Mouse (Mus musculus): Measurements from ENCODE around the gene Atf7. TPM values are rescaled to one million over a fixed set of nuclear protein-coding genes. Genes with fewer than 3 reads are reported as not detected.

Gene Atf7
- polyA plus RNA-seq, 1 experiment = 31.0 TPM

DNA sequence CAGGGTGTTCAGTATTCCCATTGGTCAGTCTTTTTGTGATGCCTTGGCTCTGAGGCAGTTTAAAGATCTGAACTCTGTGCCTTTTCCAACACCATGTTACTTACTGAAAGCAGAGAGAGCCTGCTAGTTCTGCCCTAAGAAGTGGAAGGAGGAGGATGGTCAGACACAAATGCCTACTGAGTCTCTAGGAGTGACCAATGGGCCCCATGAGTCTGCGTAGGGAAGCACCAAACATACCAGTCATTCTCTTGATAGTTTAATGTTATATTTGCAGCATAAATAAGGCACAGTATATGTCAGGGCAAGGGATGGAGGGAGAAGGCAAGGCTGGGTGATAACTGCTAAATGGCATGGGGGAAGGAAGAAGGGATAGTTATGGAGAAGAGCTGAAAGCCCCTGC, 96.9 kb downstream of the Atf7 start:
- Histone ChIP-seq H3K79me3 (ENCODE audit: low read depth) (no peaks in the 10 kb centered on the region), H3K4me3 (ENCODE audit: insufficient read depth, poor library complexity, severe bottlenecking) (no peak overlapping the region), H3K27me3 (ENCODE audit: control insufficient read depth, insufficient read depth, insufficient read length) (no peaks in the 10 kb centered on the region), H3K79me2 (ENCODE audit: control insufficient read depth, insufficient read depth) (no peaks in the 10 kb centered on the region), H3ac (ENCODE audit: control insufficient read depth, insufficient read length, low read depth) (no peak overlapping the region), H3K36me3 (ENCODE audit: control insufficient read depth, insufficient read depth) (peaks cover 94% of the 10 kb centered on the region)
- no peak for TF ChIP-seq MYOD1 (IDR thresholded peaks at IDR 0.05; ENCODE audit: control insufficient read depth, insufficient read length, low read depth)
- TF ChIP-seq CTCF (IDR thresholded peaks at IDR 0.05; ENCODE audit: control insufficient read depth, insufficient read depth, insufficient read length) = no peak
- no peak for TF ChIP-seq MYOG (IDR thresholded peaks at IDR 0.05; ENCODE audit: control insufficient read depth, extremely low read depth, insufficient read length)
- TF ChIP-seq FOSL1 (IDR thresholded peaks at IDR 0.05; ENCODE audit: insufficient read depth, low read length, poor library complexity, severe bottlenecking) = no peak
- no peak for TF ChIP-seq MAX (IDR thresholded peaks at IDR 0.05)
- TF ChIP-seq USF1 (IDR thresholded peaks at IDR 0.05; ENCODE audit: low read depth) = no peak

DNA sequence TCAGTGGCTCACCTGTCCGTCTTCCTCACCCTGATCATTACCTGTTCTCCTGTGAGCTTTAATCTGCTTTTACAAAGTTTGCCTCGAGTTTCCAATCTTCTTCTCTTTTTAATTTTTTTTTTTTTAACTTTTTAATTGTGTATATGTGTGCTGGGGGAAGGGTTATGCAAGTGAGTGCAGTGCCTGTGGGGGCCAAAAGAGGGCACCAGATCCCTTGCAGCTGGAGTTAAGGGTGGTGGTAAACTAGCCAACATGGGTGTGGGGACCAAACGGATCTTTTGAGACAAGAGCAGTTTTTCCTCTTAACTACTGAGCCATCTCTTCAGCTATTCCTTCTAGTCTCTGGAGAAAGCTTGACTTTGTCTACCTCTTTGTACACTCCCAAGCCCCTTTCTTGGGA, 97.3 kb downstream of the Atf7 start:
- H3ac ChIP-seq (ENCODE audit: control insufficient read depth, insufficient read length, low read depth) = no peak overlapping the region
- H3K27me3 ChIP-seq (ENCODE audit: control insufficient read depth, insufficient read depth, insufficient read length) = no peaks in the 10 kb centered on the region
- peaks cover 90% of the 10 kb centered on the region for H3K36me3 ChIP-seq (ENCODE audit: control insufficient read depth, insufficient read depth)
- H3K79me2 ChIP-seq (ENCODE audit: control insufficient read depth, insufficient read depth) = no peaks in the 10 kb centered on the region
- H3K79me3 ChIP-seq (ENCODE audit: low read depth) = no peaks in the 10 kb centered on the region
- H3K4me3 ChIP-seq (ENCODE audit: insufficient read depth, poor library complexity, severe bottlenecking) = no peak overlapping the region
- TF ChIP-seq CTCF (IDR thresholded peaks at IDR 0.05; ENCODE audit: control insufficient read depth, insufficient read depth, insufficient read length) (peak; percentile 10), USF1 (IDR thresholded peaks at IDR 0.05; ENCODE audit: low read depth) (no peak)

DNA sequence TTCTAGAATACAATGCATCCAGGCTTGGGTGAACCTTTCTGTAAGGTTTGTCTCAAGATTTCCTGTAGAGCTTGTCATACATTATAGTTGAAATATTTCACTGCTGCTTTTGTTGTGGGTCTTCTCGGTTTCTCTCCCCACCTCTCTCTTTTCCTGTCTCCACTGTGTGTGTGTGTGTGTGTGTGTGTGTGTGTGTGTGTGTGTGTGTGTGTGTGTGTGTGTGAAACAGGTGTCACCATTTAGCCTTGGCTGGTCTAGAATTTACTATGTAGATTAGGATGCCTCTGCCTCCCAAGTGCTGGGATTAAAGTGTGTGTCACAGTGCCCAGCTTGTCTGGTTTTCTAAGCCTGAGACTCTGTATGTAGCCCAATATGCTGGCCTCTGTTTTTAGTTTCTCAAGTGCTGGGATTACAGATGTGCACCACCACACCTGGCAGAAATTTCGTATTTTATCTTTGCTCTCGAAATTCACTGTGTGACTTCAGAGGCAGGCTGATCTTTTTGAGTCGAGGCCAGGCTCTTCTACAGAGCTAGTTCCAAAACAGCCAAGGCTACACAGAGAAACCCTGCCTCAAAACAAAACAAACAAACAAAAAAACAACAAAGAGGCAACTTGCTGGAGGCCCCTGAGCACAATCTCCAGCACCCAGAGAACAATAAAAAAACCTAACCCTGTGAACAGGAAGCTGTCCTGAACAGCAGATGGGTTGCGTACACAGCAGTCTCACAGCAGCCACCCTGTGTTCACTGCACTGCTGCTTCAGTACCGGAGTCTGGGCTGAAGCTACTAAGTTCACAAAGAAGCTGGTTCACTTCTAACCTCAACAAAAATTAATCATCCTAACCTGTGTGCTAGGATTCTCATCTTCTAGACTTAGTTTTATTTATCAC, 98.9 kb downstream of the Atf7 start:
- peaks cover 3% of the 10 kb centered on the region for H3K79me2 ChIP-seq (ENCODE audit: control insufficient read depth, insufficient read depth)
- H3K27me3 ChIP-seq (ENCODE audit: control insufficient read depth, insufficient read depth, insufficient read length) = no peaks in the 10 kb centered on the region
- H3K4me3 ChIP-seq (ENCODE audit: insufficient read depth, poor library complexity, severe bottlenecking) = no peak overlapping the region
- no peaks in the 10 kb centered on the region for H3K79me3 ChIP-seq (ENCODE audit: low read depth)
- peaks cover 90% of the 10 kb centered on the region for H3K36me3 ChIP-seq (ENCODE audit: control insufficient read depth, insufficient read depth)
- TF ChIP-seq FOSL1 (IDR thresholded peaks at IDR 0.05; ENCODE audit: insufficient read depth, low read length, poor library complexity, severe bottlenecking) = no peak
- TF ChIP-seq CEBPB (IDR thresholded peaks at IDR 0.05; ENCODE audit: low read depth) = no peak
- no peak for TF ChIP-seq MYOD1 (IDR thresholded peaks at IDR 0.05; ENCODE audit: control insufficient read depth, insufficient read length, low read depth)
- TF ChIP-seq MAX (IDR thresholded peaks at IDR 0.05) = no peak
- TF ChIP-seq MYOG (IDR thresholded peaks at IDR 0.05; ENCODE audit: control insufficient read depth, extremely low read depth, insufficient read length) = no peak
- TF ChIP-seq CTCF (IDR thresholded peaks at IDR 0.05; ENCODE audit: control insufficient read depth, insufficient read depth, insufficient read length) = no peak
- no peak for TF ChIP-seq USF1 (IDR thresholded peaks at IDR 0.05; ENCODE audit: low read depth)
- H3ac ChIP-seq (ENCODE audit: control insufficient read depth, insufficient read length, low read depth) = no peak overlapping the region

DNA sequence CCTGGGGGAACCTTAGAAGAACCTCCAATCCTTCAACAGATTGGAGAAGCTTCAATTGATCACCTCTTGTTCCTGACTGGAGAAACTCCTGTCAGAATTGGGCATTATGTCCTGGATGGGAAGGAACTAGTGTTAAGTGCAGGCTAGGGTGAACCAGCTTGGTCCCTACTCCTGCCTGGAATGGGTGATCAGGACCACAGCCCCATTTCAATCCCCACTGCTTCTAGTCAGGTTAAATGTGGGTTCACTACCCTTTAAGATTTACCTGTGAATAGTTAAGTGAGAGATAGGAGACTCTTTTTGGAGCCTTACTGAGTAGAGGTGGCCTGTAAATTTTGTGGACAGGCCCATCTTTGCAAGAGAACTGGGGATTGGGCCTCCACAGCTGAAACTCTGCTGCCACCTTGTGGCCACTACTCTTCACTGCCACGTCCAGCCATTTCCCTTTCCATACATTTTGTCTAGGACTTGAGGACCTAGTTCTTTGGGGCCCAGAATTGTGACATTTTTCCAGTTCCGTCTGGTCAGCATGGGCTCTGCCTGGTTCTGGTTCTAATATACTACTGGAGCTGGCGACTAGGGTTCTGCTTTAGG, 100.3 kb downstream of the Atf7 start, which contains the start of gene Npff:
Gene Npff, minus strand, starts transcription at position 51 of the 594 bp plus-strand sequence.
- H3K4me3 ChIP-seq (ENCODE audit: insufficient read depth, poor library complexity, severe bottlenecking) = no peak within 1 kb of the TSS
- H3K27me3 ChIP-seq (ENCODE audit: control insufficient read depth, insufficient read depth, insufficient read length) = no peaks in the 10 kb centered on the region
- peaks cover 8% of the 10 kb centered on the region for H3K79me3 ChIP-seq (ENCODE audit: low read depth)
- H3ac ChIP-seq (ENCODE audit: control insufficient read depth, insufficient read length, low read depth) = no peak within 1 kb of the TSS
- H3K79me2 ChIP-seq (ENCODE audit: control insufficient read depth, insufficient read depth) = peaks cover 17% of the 10 kb centered on the region
- peaks cover 91% of the 10 kb centered on the region for H3K36me3 ChIP-seq (ENCODE audit: control insufficient read depth, insufficient read depth)
- TF ChIP-seq CTCF (IDR thresholded peaks at IDR 0.05; ENCODE audit: control insufficient read depth, insufficient read depth, insufficient read length) = peak; percentile 88
- TF ChIP-seq USF1 (IDR thresholded peaks at IDR 0.05; ENCODE audit: low read depth) = no peak

DNA sequence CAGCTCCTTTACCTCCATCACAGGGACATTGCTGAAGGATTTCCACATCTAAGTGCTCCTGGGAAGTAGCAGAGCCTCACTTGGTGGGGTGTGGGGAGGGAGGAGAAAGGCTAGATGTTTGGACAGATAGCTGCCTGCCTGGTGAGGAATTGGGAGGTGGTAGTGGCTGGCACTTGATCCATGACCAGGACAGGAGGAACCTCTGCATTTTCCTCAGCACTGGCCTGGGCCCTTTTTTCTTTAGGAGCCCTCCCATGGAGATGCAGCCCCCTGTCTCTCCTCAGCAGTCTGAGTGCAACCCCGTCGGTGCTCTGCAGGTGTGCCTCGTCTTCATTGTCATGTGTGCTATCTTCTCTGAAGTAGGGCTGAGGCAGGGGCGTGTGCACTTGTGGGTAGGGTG, 103.8 kb downstream of the Atf7 start:
- no peak overlapping the region for H3ac ChIP-seq (ENCODE audit: control insufficient read depth, insufficient read length, low read depth)
- H3K36me3 ChIP-seq (ENCODE audit: control insufficient read depth, insufficient read depth) = peaks cover 65% of the 10 kb centered on the region
- TF ChIP-seq MYOG (IDR thresholded peaks at IDR 0.05; ENCODE audit: control insufficient read depth, extremely low read depth, insufficient read length) = no peak
- no peaks in the 10 kb centered on the region for H3K27me3 ChIP-seq (ENCODE audit: control insufficient read depth, insufficient read depth, insufficient read length)
- H3K79me2 ChIP-seq (ENCODE audit: control insufficient read depth, insufficient read depth) = peaks cover 35% of the 10 kb centered on the region
- H3K79me3 ChIP-seq (ENCODE audit: low read depth) = peaks cover 22% of the 10 kb centered on the region
- H3K4me3 ChIP-seq (ENCODE audit: insufficient read depth, poor library complexity, severe bottlenecking) = no peak overlapping the region

- no peak overlapping the region for H3ac ChIP-seq (ENCODE audit: control insufficient read depth, insufficient read length, low read depth)
- H3K79me3 ChIP-seq (ENCODE audit: low read depth) = peaks cover 29% of the 10 kb centered on the region
- H3K27me3 ChIP-seq (ENCODE audit: control insufficient read depth, insufficient read depth, insufficient read length) = no peaks in the 10 kb centered on the region
- TF ChIP-seq MAX (IDR thresholded peaks at IDR 0.05) = no peak
- TF ChIP-seq CTCF (IDR thresholded peaks at IDR 0.05; ENCODE audit: control insufficient read depth, insufficient read depth, insufficient read length) = no peak
- no peak for TF ChIP-seq FOSL1 (IDR thresholded peaks at IDR 0.05; ENCODE audit: insufficient read depth, low read length, poor library complexity, severe bottlenecking)
- no peak for TF ChIP-seq USF1 (IDR thresholded peaks at IDR 0.05; ENCODE audit: low read depth)
- no peak for TF ChIP-seq MYOD1 (IDR thresholded peaks at IDR 0.05; ENCODE audit: control insufficient read depth, insufficient read length, low read depth)
- no peak for TF ChIP-seq CEBPB (IDR thresholded peaks at IDR 0.05; ENCODE audit: low read depth)
- TF ChIP-seq MYOG (IDR thresholded peaks at IDR 0.05; ENCODE audit: control insufficient read depth, extremely low read depth, insufficient read length) = no peak
- peaks cover 45% of the 10 kb centered on the region for H3K79me2 ChIP-seq (ENCODE audit: control insufficient read depth, insufficient read depth)
- H3K4me3 ChIP-seq (ENCODE audit: insufficient read depth, poor library complexity, severe bottlenecking) = no peak overlapping the region
- peaks cover 55% of the 10 kb centered on the region for H3K36me3 ChIP-seq (ENCODE audit: control insufficient read depth, insufficient read depth)
Observed at GRCm38 (mm10) chr15:102520416-102520815, 104.8 kb downstream of the Atf7 start.

All from C2C12 (cell line).